Comparison of ENCODE assay signal across 8 mouse cellular contexts in genomic region chr1:180249666-180250440, GRCm38 (mm10). TPM values are rescaled to one million over a fixed set of nuclear protein-coding genes. Genes with fewer than 3 reads are reported as not detected.
A peak's percentile ranks its signal among the peaks of the same experiment; 100 is the strongest.
DNase-seq lines count a peak whose midpoint lies in the region; ATAC-seq lines count a peak whose summit lies in the region.

No protein-coding gene starts in this region.

- 14% methylated on average over 20 of the region's 20 CpGs for WGBS in forebrain, embryonic 16.5 days

- peak; percentile 72; the same call in 1 of the 2 replicates for ATAC-seq in forebrain, embryonic 16.5 days
- ATAC-seq in hematopoietic stem cell, adult 5-6 weeks (replicated peaks in 1 of 2; ENCODE audit: insufficient read depth in 1 of 2, low FRiP score in 2 of 2, low TSS enrichment in 1 of 2, low read depth in 1 of 2, poor library complexity in 2 of 2, severe bottlenecking in 2 of 2), result peak; percentile 58 to 84

- H3K27ac ChIP-seq in forebrain, embryonic 16.5 days (ENCODE audit: low read length), result no peak overlapping the region

- peak overlapping the region; percentile 32 for H3K4me2 ChIP-seq in forebrain, embryonic 16.5 days (ENCODE audit: low read length)

- H3K27me3 ChIP-seq in forebrain, embryonic 16.5 days (replicated peaks; ENCODE audit: control insufficient read depth, insufficient read depth, low read length), result peaks cover 3% of the 10 kb centered on the region; the same call in 1 of the 2 replicates

- H3K4me1 ChIP-seq in forebrain, embryonic 16.5 days (replicated peaks; ENCODE audit: control insufficient read depth, insufficient read depth, low read length), result peaks cover 7% of the 10 kb centered on the region

- H3K9me3 ChIP-seq in forebrain, embryonic 16.5 days (ENCODE audit: control insufficient read depth, low read length), result no peaks in the 10 kb centered on the region

- DNase-seq in ZHBTc4 (ENCODE audit: low read depth, low spot score), result peak; percentile 56
- peak; percentile 80 for DNase-seq in cerebellum, adult 11-12 months
- peak; percentile 51 to 58 for DNase-seq in layer of hippocampus, adult 8-10 months (ENCODE audit: low spot score in 2 of 2)
- peak; percentile 81 for DNase-seq in lung, postnatal 10 days
- DNase-seq in retina, postnatal 1 day, result peak; percentile 85
- DNase-seq in thymus, postnatal 36 days, result no peak

- no peak overlapping the region for H3K4me3 ChIP-seq in forebrain, embryonic 16.5 days (replicated peaks; ENCODE audit: low read length)

- no peak overlapping the region; the same call in 1 of the 2 replicates for H3K9ac ChIP-seq in forebrain, embryonic 16.5 days (replicated peaks; ENCODE audit: low read depth, low read length)

- no peaks in the 10 kb centered on the region for H3K36me3 ChIP-seq in forebrain, embryonic 16.5 days (ENCODE audit: control insufficient read depth, insufficient read depth)

RNA-seq across cellular contexts. Expression of gene Psen2, which starts 13.4 kb away (rescaled TPM):
- polyA plus RNA-seq in forebrain, embryonic 16.5 days (2015; fragmentation: Nextera tagmentation; extraction: Ambion mirVana), result 11.5 and 14.7 TPM in 2 replicates
- total RNA-seq in hematopoietic stem cell, adult 5-6 weeks (2017), result 23.6 and 34.0 TPM in 2 replicates
- total RNA-seq in layer of hippocampus, adult 8-10 months (2022), result 10 to 100 TPM; 21.5 to 25.9 (median 22.2) TPM

RNA-seq across cellular contexts. Expression of gene Coq8a, which starts 50.5 kb away (rescaled TPM):
- 4.1 and 5.1 TPM in 2 replicates for polyA plus RNA-seq in forebrain, embryonic 16.5 days (2015; fragmentation: Nextera tagmentation; extraction: Ambion mirVana)
- 32.1 and 34.0 TPM in 2 replicates for total RNA-seq in hematopoietic stem cell, adult 5-6 weeks (2017)
- 10 to 100 TPM; 55.6 to 69.2 (median 65.8) TPM for total RNA-seq in layer of hippocampus, adult 8-10 months (2022)

Comparison
In these comparisons a context has a peak if more than half of its experiments do, and no peak if none do; other contexts are left out.
1. DNase-seq: peak in ZHBTc4 (single experiment), cerebellum, adult 11-12 months (single experiment), layer of hippocampus, adult 8-10 months (2 of 2), lung, postnatal 10 days (single experiment) and retina, postnatal 1 day (single experiment); none in thymus, postnatal 36 days (0 of 2).